Mouse (Mus musculus) kidney, adult 18-20 months (tissue): ENCODE measurements around the gene Mvb12b.

Experiments used
- DNase-seq: peaks from one replicate; pipeline ENCODE4 v3.0.0; 2021

The Mvb12b gene

GRCm38 (mm10) chr2:33884623-33885263 lies 3.0 kb downstream of the Mvb12b start:
- no peak for DNase-seq

- DNase-seq: no peak
Measured at GRCm38 (mm10) chr2:33879223-33879622, 8.5 kb downstream of the Mvb12b start.

- DNase-seq: no peak
Measured at GRCm38 (mm10) chr2:33878437-33878836, 9.3 kb downstream of the Mvb12b start.

- no peak for DNase-seq
Measured at GRCm38 (mm10) chr2:33877663-33878360, 9.9 kb downstream of the Mvb12b start.

- DNase-seq: peak; percentile 69
Measured at GRCm38 (mm10) chr2:33876529-33877290, 11.0 kb downstream of the Mvb12b start.

- no peak for DNase-seq
Measured at GRCm38 (mm10) chr2:33875594-33875993, 12.2 kb downstream of the Mvb12b start.

- DNase-seq: no peak
Measured at GRCm38 (mm10) chr2:33874856-33875576, 12.7 kb downstream of the Mvb12b start.

GRCm38 (mm10) chr2:33874367-33874766 lies 13.4 kb downstream of the Mvb12b start:
- no peak for DNase-seq

GRCm38 (mm10) chr2:33873501-33873900 lies 14.2 kb downstream of the Mvb12b start:
- no peak for DNase-seq

GRCm38 (mm10) chr2:33872841-33873271 lies 14.9 kb downstream of the Mvb12b start:
- DNase-seq: peak; percentile 48

GRCm38 (mm10) chr2:33871181-33871520 lies 16.6 kb downstream of the Mvb12b start:
- no peak for DNase-seq

GRCm38 (mm10) chr2:33870369-33871180 lies 17.2 kb downstream of the Mvb12b start:
- peak; percentile 83 for DNase-seq

GRCm38 (mm10) chr2:33869689-33870343 lies 17.9 kb downstream of the Mvb12b start:
- DNase-seq: no peak

GRCm38 (mm10) chr2:33868996-33869688 lies 18.6 kb downstream of the Mvb12b start:
- peak; percentile 18 for DNase-seq

GRCm38 (mm10) chr2:33868322-33868721 lies 19.4 kb downstream of the Mvb12b start:
- DNase-seq: no peak

GRCm38 (mm10) chr2:33856746-33857145 lies 31.0 kb downstream of the Mvb12b start:
- DNase-seq: no peak

GRCm38 (mm10) chr2:33853011-33853976 lies 34.5 kb downstream of the Mvb12b start:
- no peak for DNase-seq

- DNase-seq: no peak
Measured at GRCm38 (mm10) chr2:33847196-33847834, 40.4 kb downstream of the Mvb12b start.

- DNase-seq: no peak
Measured at GRCm38 (mm10) chr2:33846635-33847034, 41.1 kb downstream of the Mvb12b start.
